Mouse (Mus musculus) gonadal fat pad, adult 2 months (tissue): Measurements from ENCODE around the gene Olfr435. TPM values are rescaled to one million over a fixed set of nuclear protein-coding genes. Genes with fewer than 3 reads are reported as not detected.
"Not testable (repeated sequence)": the region's sequence is repeated elsewhere in the genome, so short reads cannot be mapped to it uniquely, and the experiment has no call there.

Experiments used
- DNase-seq: peaks from one replicate; pipeline ENCODE4 v3.0.0-alpha.2; 2012; ENCODE audit warnings: low read depth
- polyA plus RNA-seq: library from polyadenylated mRNA; depleted of rRNA; stranded (reverse); fragments of >200 nt; gene quantifications from 2 replicates; pipeline ENCODE4 v1.2.3, GENCODE M21; 2012; rRNA removed

Gene Olfr435
- not detected in 2 replicates for polyA plus RNA-seq

- no peak for DNase-seq
These were observed at the start of gene Olfr435 for GRCm38 (mm10) chr6:43196781-43197180. TSS of gene Olfr435 (plus strand) at chr6:43197146.

DNA sequence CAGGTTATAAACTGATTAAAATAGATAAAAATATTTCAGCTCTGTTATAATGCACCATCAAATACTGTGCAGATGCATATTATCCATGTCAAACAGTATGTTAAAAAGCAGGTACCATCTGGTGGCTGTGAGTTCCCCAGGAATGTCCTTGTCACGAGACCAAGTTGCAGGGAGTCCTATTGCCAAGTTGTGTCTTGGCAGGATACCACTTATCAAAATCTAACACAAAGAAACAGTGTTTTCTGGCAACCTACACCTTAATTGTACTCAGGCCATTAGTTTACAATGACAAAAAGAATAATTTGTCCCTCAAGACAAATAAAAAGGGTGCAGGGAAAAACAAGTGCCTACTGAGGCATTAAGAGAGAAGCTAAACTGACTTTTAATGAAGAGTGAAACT, 37.4 kb upstream of the Olfr435 start:
- DNase-seq, result no peak

GRCm38 (mm10) chr6:43162982-43163381, 34.0 kb upstream of the Olfr435 start, which contains the start of gene Olfr437:
TSS of gene Olfr437 (plus strand) at chr6:43163282.
- DNase-seq, result no peak

DNA sequence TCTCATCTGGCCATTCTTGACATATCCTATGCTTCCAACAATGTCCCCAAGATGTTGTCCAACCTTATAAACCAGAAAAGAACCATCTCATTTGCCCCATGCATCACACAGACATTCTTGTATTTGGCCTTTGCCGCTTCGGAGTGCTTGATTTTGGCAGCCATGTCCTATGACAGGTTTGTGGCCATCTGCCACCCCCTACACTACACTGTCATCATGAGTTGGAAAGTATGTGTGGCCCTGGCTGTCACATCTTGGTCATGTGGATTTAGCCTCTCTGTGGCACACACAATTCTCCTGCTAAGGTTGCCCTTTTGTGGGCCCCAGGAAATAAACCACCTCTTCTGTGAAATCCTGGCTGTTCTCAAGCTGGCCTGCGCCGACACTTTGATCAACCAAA, 29.7 kb upstream of the Olfr435 start:
- DNase-seq, result no peak

- no peak for DNase-seq
These were observed 25.1 kb upstream of the Olfr435 start, which contains the start of gene Olfr13 for GRCm38 (mm10) chr6:43171840-43172239. TSS of gene Olfr13 (plus strand) at chr6:43172140.

DNA sequence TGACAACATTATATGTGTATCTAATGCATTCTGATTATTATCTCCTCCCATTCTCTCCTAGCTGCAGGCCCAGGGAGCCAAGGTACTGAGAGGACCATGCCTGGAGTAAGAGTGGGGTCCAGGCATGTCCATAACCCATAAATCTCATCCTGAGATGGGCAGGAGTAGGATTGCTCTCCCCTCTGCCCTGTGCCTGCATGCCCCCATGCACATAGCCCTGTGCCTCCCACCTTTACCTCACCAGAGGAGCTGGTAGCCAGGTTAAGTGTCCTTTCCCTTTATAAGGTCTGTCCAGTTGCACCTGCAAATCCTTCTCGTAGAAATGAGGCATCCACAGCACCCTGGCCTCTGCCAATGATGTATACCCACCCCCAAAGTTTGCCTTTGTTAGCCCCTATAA, 18.8 kb upstream of the Olfr435 start:
- no peak for DNase-seq

DNA sequence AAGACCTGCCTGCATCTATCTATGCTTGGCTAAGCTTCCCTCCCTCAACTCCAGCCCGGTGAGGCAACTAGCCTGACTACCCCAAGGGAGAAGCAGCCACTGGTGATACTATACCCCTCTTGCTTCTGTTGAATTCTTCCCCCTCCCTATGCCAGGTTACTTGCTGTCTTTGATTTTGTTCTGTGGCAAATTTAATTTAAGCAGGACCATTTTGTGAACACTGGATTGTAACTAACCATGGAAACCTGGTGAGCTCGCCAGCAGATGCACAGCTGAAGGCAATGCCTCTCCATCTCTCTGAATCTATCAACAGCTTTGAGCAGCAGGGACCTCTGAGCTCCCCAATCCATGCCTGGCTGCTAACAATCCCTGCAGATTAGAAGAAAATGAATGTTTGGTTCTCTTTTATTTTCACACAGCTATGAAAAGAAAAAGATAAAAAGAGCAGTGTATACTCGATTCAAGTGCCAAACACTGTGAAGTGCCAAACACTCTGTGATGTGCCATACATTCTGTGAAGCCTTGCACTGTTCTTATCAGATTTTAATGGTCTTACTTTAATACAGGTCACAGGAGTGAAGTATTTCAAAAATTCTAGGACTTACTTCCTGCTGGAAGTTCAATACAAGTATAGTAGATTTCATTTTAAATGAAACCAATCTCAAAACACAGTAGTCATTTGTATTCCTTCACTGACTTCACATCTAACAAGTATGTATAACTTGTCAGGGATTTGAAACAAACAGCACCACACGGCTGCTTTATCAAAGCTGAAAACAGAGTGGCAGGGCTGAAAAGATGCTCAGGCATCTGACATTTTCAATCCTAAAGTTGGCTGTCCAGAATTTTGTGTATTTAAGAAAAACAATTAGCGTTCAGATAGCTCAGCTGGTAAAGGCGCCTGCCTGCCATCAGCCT, 18.1 kb upstream of the Olfr435 start:
- no peak for DNase-seq

- DNase-seq, result no peak
These were observed 6.0 kb upstream of the Olfr435 start for GRCm38 (mm10) chr6:43190986-43191385.

DNA sequence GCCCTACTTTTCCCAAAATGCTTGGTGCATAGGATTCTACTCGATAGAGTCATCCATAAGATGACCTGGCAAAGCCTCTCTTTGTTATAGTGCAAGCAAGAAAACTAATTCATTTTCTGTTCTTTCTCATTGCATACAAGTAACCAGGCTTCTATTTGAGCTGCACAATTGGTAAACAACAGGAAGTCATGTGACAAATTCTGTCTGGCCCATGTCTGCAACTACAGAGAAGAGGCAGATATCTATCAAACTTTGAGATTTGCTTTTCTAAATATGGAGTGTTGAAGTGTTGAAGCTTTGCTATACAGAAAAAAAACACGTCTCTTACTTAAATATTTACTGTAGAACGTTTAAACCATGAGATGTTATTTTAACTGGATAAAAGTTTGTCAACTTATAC, 1.1 kb downstream of the Olfr435 start:
- DNase-seq, result no peak

DNA sequence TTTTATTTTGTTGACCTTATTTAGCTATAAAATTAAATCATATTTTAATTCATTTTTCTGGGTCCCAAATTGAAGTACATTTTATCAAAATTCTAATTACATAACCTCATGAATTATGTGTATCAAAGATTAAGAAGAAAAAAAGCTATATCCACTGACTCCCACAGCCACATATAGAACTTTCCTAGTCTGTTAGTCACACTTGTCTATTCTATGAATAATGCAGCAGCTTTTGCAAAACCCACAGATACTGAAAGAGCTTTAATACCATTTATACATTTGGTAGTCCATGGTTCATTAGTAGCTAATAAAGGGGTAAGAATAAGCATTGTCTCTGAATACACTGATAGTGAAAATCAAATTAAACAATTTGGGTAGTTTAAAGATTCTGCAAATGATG, 5.8 kb downstream of the Olfr435 start:
- no peak for DNase-seq

DNA sequence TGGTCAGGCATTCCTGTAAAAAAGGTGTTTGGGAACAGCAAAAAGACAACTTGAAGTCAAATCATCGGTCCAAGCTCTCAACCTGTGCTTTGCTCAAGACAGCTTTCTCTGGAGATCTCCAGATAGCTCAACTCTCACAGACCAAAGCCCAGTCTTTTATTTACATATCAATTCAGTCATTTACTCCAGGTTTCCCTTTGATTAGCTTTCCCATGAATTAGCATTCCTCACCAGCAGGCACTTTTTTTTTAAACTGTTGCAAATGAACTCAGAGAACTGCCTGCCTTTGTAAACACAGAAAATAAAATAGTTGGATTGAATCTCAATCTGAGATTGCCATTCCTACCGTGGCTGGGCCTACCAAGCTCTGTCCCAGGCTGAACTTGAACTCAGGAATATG, 8.4 kb downstream of the Olfr435 start:
- DNase-seq, result no peak

DNA sequence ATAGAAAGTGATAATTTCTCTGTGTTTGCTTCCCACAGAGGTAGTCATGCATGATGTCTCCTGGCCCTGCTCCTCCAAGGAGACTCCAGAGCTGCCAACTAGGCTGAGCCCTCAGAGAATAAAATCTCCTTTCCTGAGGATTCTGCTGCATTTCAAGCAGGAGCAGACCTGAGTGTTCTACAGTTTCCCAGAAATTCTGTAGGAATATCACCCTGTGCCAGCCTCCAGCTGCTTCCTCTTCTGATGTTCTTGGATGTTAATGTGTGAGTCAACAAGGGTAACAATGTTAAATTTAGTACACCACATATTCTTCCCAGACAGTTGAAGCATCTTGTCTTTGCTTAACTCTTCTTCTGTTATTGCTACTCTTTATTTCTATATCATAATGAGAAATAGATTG, 15.9 kb downstream of the Olfr435 start, which contains the start of gene Olfr434:
Olfr434 (plus strand) TSS at position 149 of the 400 bp plus-strand sequence.
- DNase-seq, result not testable (repeated sequence)

DNA sequence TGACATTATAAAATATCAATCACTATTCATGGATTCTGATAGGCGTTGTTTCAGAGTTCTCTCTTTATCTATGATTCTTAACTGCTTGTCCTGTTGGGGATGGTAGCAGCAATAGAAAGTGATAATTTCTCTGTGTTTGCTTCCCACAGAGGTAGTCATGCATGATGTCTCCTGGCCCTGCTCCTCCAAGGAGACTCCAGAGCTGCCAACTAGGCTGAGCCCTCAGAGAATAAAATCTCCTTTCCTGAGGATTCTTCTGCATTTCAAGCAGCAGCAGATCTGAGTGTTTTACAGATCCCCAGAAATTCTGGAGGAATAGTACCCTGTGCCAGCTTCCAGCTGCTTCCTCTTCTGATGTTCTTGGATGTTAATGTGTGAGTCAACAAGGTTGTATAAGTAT, 34.3 kb downstream of the Olfr435 start, which contains the start of gene Olfr47:
Olfr47 (plus strand) TSS at position 275 of the 400 bp plus-strand sequence.
- DNase-seq, result not testable (repeated sequence)

GRCm38 (mm10) chr6:43242061-43242460, 45.1 kb downstream of the Olfr435 start:
- no peak for DNase-seq

DNA sequence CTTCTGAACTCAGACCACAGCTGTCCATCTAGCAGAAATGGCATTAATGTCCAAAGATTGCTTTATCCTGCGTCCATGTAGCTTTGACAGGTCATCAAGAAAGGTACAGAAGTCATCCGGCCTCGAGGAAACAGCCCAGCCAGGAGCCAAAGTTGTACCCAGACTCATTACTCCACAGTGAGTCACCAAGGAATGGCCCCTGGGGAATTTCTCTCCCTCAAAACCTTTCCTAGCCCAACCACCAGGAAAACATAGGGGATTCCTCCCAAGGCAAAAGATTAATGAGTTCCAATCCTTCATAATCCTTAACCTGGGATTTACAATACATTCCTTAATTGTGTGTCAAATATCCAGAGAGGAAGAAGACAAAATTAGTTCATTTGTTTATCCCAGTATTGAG, 50.5 kb downstream of the Olfr435 start:
- no peak for DNase-seq

DNA sequence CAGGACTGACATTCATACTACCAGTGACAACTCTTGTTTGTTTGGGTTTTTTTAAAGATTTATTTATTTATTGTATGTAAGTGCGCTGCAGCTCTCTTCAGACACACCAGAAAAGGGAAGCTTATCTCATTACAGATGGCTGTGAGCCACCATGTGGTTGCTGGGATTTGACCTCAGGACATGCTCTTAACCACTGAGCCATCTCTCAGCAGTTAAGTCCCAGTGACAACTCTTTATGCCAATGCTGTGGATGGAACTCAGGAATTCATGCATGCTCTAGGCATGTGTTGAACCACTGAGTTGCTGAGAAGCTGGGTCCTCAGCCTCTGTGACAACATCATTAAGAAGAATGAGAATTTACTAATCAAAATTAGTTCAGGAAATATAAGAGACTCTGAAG, 56.0 kb downstream of the Olfr435 start:
- DNase-seq, result no peak

Other genes starting within 250 kb of the Olfr435 start
- not detected in 2 replicates for gene Olfr444, start 248.1 kb upstream of the Olfr435 start, polyA plus RNA-seq
- not detected in 2 replicates for gene Olfr441, start 90.8 kb upstream of the Olfr435 start, polyA plus RNA-seq
- not detected in 2 replicates for gene Olfr237-ps1, start 50.6 kb upstream of the Olfr435 start, polyA plus RNA-seq
- gene Olfr437, start 33.9 kb upstream of the Olfr435 start, polyA plus RNA-seq, result not detected in 2 replicates
- gene Olfr13, start 25.0 kb upstream of the Olfr435 start, polyA plus RNA-seq, result not detected in 2 replicates
- gene Olfr434, start 15.9 kb downstream of the Olfr435 start, polyA plus RNA-seq, result not detected in 2 replicates
- gene Olfr47, start 34.4 kb downstream of the Olfr435 start, polyA plus RNA-seq, result not detected in 2 replicates
- 31.2 and 36.5 TPM in 2 replicates for gene Arhgef5, start 68.4 kb downstream of the Olfr435 start, polyA plus RNA-seq
- gene Nobox, start 112.4 kb downstream of the Olfr435 start, polyA plus RNA-seq, result not detected in 2 replicates